Mouse (Mus musculus) right cerebral cortex, adult 2 months (tissue): ENCODE results near the gene Gm20388.
"Not testable (repeated sequence)": the region's sequence is repeated elsewhere in the genome, so short reads cannot be mapped to it uniquely, and the experiment has no call there.

Experiments used
- DNase-seq, 2 experiments: peaks; one replicate each; pipeline ENCODE4 v3.0.0; 2021 to 2022; ENCODE audit warnings: low spot score in 2 of 2

The Gm20388 gene

GRCm38 (mm10) chr8:123203571-123203970, 3292.9 kb downstream of the Gm20388 start:
- no peak for DNase-seq

- DNase-seq, result no peak
Measured at GRCm38 (mm10) chr8:123211876-123212275, 3301.2 kb downstream of the Gm20388 start.

- DNase-seq, result peak; percentile 81 to 89
Measured at GRCm38 (mm10) chr8:123212321-123213117, 3301.9 kb downstream of the Gm20388 start, which contains the start of the genes Chmp1a and Spata33. Chmp1a (minus strand) TSS chr8:123212763. Spata33 (plus strand) TSS chr8:123212832.

GRCm38 (mm10) chr8:123213118-123213772, 3302.6 kb downstream of the Gm20388 start:
- DNase-seq, result no peak

- no peak for DNase-seq
Measured at GRCm38 (mm10) chr8:123215430-123215829, 3304.8 kb downstream of the Gm20388 start.

- no peak for DNase-seq
Measured at GRCm38 (mm10) chr8:123220917-123221316, 3310.3 kb downstream of the Gm20388 start.

GRCm38 (mm10) chr8:123224278-123225266, 3313.9 kb downstream of the Gm20388 start, which contains the start of gene Cdk10:
Cdk10 (plus strand) TSS chr8:123224842.
- DNase-seq, result peak; percentile 96 to 97

GRCm38 (mm10) chr8:123228416-123228815, 3317.8 kb downstream of the Gm20388 start:
- peak in 1 of 2 experiments; percentile 47 for DNase-seq

- DNase-seq, result not testable (repeated sequence)
Measured at GRCm38 (mm10) chr8:123230326-123230725, 3319.7 kb downstream of the Gm20388 start.

- DNase-seq, result peak in 1 of 2 experiments; percentile 40
Measured at GRCm38 (mm10) chr8:123231742-123232141, 3321.1 kb downstream of the Gm20388 start.

- DNase-seq, result peak in 1 of 2 experiments; percentile 56
Measured at GRCm38 (mm10) chr8:123232553-123232952, 3321.9 kb downstream of the Gm20388 start.

- DNase-seq, result peak in 1 of 2 experiments; percentile 39
Measured at GRCm38 (mm10) chr8:123233300-123233699, 3322.7 kb downstream of the Gm20388 start.

- peak in 1 of 2 experiments; percentile 26 for DNase-seq
Measured at GRCm38 (mm10) chr8:123233760-123234159, 3323.1 kb downstream of the Gm20388 start.

GRCm38 (mm10) chr8:123234918-123235519, 3324.4 kb downstream of the Gm20388 start:
- peak; percentile 87 to 92 for DNase-seq

GRCm38 (mm10) chr8:123235520-123236497, 3325.2 kb downstream of the Gm20388 start, which contains the start of gene Spata2l:
Spata2l (minus strand) TSS chr8:123236233.
- DNase-seq, result peak; percentile 86

GRCm38 (mm10) chr8:123239398-123239797, 3328.8 kb downstream of the Gm20388 start:
- DNase-seq, result no peak

GRCm38 (mm10) chr8:123242107-123242923, 3331.7 kb downstream of the Gm20388 start:
- DNase-seq, result no peak

- no peak for DNase-seq
Measured at GRCm38 (mm10) chr8:123243053-123243452, 3332.4 kb downstream of the Gm20388 start.

- no peak for DNase-seq
Measured at GRCm38 (mm10) chr8:123244382-123244781, 3333.7 kb downstream of the Gm20388 start.
